Mouse (Mus musculus): ENCODE results near the gene Zmynd11.

- TF ChIP-seq CTCF (IDR thresholded peaks at IDR 0.05; ENCODE audit: low read depth) (no peak), EP300 (optimal IDR thresholded peaks at IDR 0.05) (no peak)
These were observed 104.4 kb downstream of the Zmynd11 start for GRCm38 (mm10) chr13:9660711-9661110.
